Mouse (Mus musculus) small intestine, adult 2 months (tissue): ENCODE data around the gene Nup107.

Source experiments
- CTCF ChIP-seq: fragments of 200-500 bp; IDR thresholded peaks from 2 replicates; pipeline ENCODE4 v1.5.1; 2012; ENCODE audit warnings: low read depth, mild to moderate bottlenecking, control low read depth, inconsistent platforms, low read length, moderate library complexity, mixed read lengths; ENCODE audit not compliant: insufficient replicate concordance, insufficient read length; ENCODE audit errors: extremely low read depth
- POLR2A ChIP-seq: fragments of 200-500 bp; IDR thresholded peaks from 2 replicates; pipeline ENCODE4 v1.6.1; 2012; ENCODE audit warnings: low read depth, mild to moderate bottlenecking, control low read depth, inconsistent platforms, low read length, moderate library complexity

DNA sequence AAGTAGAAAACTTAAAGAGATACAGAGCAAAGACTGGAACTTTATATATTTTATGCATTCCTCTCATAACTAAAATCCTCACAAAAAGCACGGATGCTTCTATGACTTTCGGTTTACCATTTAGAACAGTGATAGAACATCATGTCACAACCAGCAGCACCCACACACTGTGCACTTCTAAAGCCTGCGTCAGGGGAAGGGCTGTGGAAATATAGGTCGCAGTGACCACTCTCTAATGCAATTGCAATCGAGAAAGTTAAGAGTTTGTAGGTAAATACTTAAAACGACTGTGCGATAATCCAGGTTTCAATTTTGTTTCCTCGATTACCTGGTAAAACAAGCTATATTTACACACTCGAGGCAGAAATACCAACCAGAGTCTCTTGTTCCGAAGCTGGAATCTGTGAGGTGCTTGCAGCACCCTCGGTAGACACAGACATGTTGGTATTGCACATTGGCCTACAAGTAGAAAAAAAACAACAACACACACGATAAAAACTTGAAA is 83.1 kb downstream of the Nup107 start:
- no peak for TF ChIP-seq POLR2A
- no peak for TF ChIP-seq CTCF
